Mouse (Mus musculus) spleen, postnatal 36 days (tissue): ENCODE measurements around the gene Gm7903.
"Not testable (repeated sequence)": the region's sequence is repeated elsewhere in the genome, so short reads cannot be mapped to it uniquely, and the experiment has no call there.

Source experiments
- DNase-seq, 2 experiments: peaks; one replicate each; pipeline ENCODE4 v3.0.0; 2022; ENCODE audit warnings: low spot score in 2 of 2, mixed read lengths in 1 of 2

Gene Gm7903

DNA sequence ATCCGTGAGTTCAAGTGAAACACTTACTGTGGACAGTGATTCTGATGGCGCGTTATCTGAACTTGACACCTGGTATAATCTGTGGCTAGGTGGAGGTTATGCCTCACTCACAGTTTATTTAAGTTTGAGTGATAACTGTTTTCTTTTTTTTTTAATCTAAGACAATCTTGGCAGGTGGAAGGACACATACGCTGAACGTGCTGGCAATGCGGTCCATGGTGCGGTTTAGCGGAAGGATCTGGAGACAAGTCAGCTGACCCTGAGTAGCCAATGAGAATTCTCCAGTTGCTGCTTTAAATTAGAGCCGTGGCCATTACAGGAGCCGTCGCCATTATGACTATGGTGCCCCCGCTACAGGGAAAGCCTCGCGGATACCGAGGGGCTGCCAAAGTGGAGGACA is at the start of gene Gm7903:
Gene Gm7903 (plus strand): TSS at position 301 of the 400 bp plus-strand sequence.
- not testable (repeated sequence) for DNase-seq

DNA sequence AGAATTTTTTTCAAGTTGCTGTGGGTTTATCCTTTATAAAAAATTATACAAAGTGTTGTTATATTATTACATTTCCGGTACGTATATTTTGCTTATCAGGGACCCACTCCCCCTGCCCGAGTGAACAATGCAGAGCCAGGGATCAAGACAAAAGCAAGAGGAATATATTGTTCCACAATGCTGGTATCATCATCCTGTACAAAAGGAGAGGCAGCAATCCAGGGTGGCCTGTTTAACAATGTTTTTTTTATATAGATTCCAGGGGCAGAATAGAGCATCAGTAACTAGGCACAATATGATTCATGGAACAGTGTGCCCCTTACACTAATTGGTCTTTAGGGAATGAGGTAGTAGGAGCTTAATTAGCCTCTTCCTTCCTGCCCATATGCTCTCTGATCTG is 30.1 kb upstream of the Gm7903 start:
- not testable (repeated sequence) for DNase-seq

DNA sequence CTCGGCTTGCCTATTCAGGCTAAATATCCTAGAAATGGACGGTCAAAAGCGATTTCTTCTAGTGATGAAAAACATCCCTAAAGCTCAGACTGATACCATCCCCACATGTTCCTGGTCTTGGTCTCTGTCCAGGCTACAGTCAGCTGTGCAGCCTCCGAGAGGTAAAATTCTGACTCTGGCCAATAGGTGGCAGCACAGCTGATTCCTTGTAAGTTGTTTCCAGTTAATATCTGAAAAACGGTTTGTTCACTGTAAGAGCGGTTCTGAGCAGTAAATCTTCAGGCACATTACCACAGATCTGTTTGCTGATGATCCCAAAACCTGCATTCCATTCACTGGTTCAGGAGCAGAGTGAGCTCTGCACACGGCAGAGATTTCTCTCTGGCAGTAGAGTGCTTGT is 12.4 kb upstream of the Gm7903 start:
- not testable (repeated sequence) for DNase-seq

DNA sequence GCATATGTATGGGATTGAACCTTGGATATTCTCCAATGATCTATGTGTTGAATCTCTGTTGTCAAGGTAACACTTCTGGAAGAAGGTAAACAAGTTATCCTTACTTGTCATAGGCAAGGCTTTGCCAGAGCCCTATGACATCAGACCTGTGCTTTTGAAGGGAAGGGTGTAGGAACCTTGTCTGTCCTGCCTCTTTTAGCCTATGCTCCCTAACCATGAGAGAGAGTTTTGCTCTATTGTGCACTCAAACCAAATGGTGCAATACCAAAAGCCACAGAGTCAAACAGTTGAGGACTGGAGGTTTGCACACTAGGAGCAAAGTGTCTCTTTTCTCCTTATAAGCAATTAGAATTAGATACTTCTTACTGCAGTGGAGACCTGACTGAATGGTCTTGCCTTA is 11.8 kb upstream of the Gm7903 start:
- not testable (repeated sequence) for DNase-seq

DNA sequence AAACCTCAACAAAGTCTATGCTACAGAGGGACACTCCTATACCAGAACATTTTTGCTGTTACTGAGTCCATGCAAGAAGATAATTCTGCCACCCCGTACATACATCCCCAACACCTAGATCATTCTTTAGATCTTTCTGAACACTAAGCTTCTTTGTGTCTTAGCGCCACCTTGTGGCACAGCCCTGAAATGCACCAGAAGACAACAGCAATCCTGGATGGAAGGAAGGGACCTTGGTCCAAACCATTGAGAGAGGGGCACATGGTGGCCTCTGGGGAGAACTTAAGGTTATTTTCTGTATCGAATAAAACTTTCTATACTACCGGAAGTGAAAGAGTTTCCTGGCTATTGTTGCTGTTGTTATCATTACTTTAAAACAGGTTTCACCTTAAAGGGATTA is 11.2 kb upstream of the Gm7903 start:
- not testable (repeated sequence) for DNase-seq

DNA sequence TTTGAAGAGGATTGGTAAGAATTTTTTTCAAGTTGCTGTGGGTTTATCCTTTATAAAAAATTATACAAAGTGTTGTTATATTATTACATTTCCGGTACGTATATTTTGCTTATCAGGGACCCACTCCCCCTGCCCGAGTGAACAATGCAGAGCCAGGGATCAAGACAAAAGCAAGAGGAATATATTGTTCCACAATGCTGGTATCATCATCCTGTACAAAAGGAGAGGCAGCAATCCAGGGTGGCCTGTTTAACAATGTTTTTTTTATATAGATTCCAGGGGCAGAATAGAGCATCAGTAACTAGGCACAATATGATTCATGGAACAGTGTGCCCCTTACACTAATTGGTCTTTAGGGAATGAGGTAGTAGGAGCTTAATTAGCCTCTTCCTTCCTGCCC is 30.5 kb downstream of the Gm7903 start:
- DNase-seq, result not testable (repeated sequence)

DNA sequence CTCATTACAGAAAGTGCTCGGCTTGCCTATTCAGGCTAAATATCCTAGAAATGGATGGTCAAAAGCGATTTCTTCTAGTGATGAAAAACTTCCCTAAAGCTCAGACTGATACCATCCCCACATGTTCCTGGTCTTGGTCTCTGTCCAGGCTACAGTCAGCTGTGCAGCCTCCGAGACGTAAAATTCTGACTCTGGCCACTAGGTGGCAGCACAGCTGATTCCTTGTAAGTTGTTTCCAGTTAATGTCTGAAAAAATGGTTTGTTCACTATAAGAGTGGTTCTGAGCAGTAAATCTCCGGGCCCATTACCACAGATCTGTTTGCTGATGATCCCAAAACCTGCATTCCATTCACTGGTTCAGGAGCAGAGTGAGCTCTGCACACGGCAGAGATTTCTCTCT is 48.3 kb downstream of the Gm7903 start:
- not testable (repeated sequence) for DNase-seq

DNA sequence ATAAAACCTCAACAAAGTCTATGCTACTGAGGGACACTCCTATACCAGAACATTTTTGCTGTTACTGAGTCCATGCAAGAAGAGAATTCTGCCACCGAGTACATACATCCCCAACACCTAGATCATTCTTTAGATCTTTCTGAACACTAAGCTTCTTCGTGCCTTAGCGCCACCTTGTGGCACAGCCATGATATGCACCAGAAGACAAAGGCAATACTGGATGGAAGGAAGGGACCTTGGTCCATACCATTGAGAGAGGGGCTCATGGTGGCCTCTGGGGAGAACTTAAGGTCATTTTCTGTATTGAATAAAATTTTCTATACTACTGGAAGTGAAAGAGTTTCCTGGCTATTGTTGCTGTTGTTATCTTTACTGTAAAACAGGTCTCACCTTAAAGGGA is 49.5 kb downstream of the Gm7903 start:
- not testable (repeated sequence) for DNase-seq
